Mouse (Mus musculus) retina, postnatal 1 day (tissue): ENCODE results near the gene Acad10.
"Not testable (repeated sequence)": the region's sequence is repeated elsewhere in the genome, so short reads cannot be mapped to it uniquely, and the experiment has no call there.

Experiments used
- DNase-seq: peaks from one replicate; pipeline ENCODE4 v3.0.0-alpha.2; 2012

The Acad10 gene

GRCm38 (mm10) chr5:121656866-121657265, 3.4 kb downstream of the Acad10 start:
- not testable (repeated sequence) for DNase-seq

GRCm38 (mm10) chr5:121654526-121654925, 5.8 kb downstream of the Acad10 start:
- DNase-seq = no peak

- DNase-seq = no peak
Observed at GRCm38 (mm10) chr5:121649134-121649533, 11.2 kb downstream of the Acad10 start.

GRCm38 (mm10) chr5:121639601-121640000, 20.7 kb downstream of the Acad10 start:
- no peak for DNase-seq

GRCm38 (mm10) chr5:121637296-121637695, 23.0 kb downstream of the Acad10 start:
- no peak for DNase-seq

- no peak for DNase-seq
Observed at GRCm38 (mm10) chr5:121634668-121635067, 25.6 kb downstream of the Acad10 start.

- DNase-seq = peak; percentile 64
Observed at GRCm38 (mm10) chr5:121632804-121633203, 27.5 kb downstream of the Acad10 start.

GRCm38 (mm10) chr5:121631106-121631647, 29.1 kb downstream of the Acad10 start:
- DNase-seq = not testable (repeated sequence)

- peak; percentile 77 for DNase-seq
Observed at GRCm38 (mm10) chr5:121627871-121628270, 32.4 kb downstream of the Acad10 start.

GRCm38 (mm10) chr5:121623241-121623640, 37.1 kb downstream of the Acad10 start:
- DNase-seq = no peak

GRCm38 (mm10) chr5:121621102-121621501, 39.2 kb downstream of the Acad10 start:
- DNase-seq = no peak

GRCm38 (mm10) chr5:121618592-121619513, 41.5 kb downstream of the Acad10 start, which contains the start of gene Acad12:
Gene Acad12 (minus strand): TSS chr5:121618938.
- peak; percentile 94 for DNase-seq

- DNase-seq = not testable (repeated sequence)
Observed at GRCm38 (mm10) chr5:121614921-121615320, 45.4 kb downstream of the Acad10 start.

- no peak for DNase-seq
Observed at GRCm38 (mm10) chr5:121612036-121612435, 48.3 kb downstream of the Acad10 start.

GRCm38 (mm10) chr5:121609556-121610135, 50.7 kb downstream of the Acad10 start:
- not testable (repeated sequence) for DNase-seq

GRCm38 (mm10) chr5:121606151-121606550, 54.2 kb downstream of the Acad10 start:
- DNase-seq = peak; percentile 81

- not testable (repeated sequence) for DNase-seq
Observed at GRCm38 (mm10) chr5:121603815-121604214, 56.5 kb downstream of the Acad10 start.

GRCm38 (mm10) chr5:121601547-121602299, 58.6 kb downstream of the Acad10 start:
- DNase-seq = peak; percentile 83

- DNase-seq = no peak
Observed at GRCm38 (mm10) chr5:121598871-121599610, 61.3 kb downstream of the Acad10 start.

GRCm38 (mm10) chr5:121597991-121598537, 62.2 kb downstream of the Acad10 start:
- no peak for DNase-seq

- no peak for DNase-seq
Observed at GRCm38 (mm10) chr5:121597332-121597731, 63.0 kb downstream of the Acad10 start.

- no peak for DNase-seq
Observed at GRCm38 (mm10) chr5:121596226-121596625, 64.1 kb downstream of the Acad10 start.
